Mouse (Mus musculus) kidney, adult 2 months (tissue): ENCODE measurements around the gene Snx9.

ENCODE experiments used
- CTCF ChIP-seq: fragments of 200-500 bp; conservative IDR thresholded peaks from 2 replicates; pipeline ENCODE4 v1.5.1; 2011; ENCODE audit warnings: low read depth, mild to moderate bottlenecking, control low read depth, low read length, moderate library complexity, mixed read lengths; ENCODE audit not compliant: insufficient read depth, insufficient read length
- POLR2A ChIP-seq: fragments of 200-500 bp; IDR thresholded peaks from one replicate; pipeline ENCODE4 v1.6.1; 2011; ENCODE audit warnings: low read depth, low read length, control low read depth

DNA sequence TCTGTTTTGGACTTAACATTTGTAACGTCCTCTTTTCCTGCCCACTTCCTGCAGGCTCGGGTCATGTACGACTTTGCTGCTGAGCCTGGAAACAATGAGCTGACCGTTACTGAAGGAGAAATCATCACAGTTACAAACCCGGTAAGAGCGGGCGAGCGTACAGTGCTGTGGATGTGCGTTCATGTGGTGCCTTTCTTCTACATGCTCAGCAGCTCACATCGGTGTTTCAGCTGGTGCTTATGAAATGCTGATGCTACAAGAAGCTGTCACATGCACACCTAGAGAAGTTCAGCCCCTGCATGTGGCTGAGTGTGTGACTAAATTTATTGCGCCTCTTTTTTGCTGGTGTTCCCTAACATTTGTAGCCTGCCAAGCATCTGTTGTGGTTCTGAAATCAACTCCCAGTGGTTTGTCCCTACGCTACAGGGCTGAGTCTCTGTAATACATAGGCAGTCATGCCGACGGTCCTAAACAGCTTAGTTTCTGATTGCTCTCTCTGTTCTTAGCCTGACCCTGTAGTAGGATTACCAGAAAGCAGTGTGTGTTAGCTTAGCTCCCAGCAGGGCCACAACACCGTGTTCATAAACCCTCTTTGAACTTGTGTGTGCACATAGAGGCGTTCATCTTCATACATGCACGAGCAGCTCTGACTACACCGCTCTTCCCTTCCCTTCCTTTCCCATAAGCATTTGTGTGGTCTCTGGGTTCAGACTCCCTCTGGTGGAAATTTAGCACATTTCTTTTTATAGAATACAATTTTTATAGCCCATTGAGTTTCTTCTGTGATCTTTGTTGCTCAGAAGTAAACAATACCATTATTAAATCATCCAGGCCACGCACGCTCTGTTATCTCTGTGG, 46.0 kb downstream of the Snx9 start:
- no peak for TF ChIP-seq POLR2A
- peak; percentile 56 for TF ChIP-seq CTCF
